Mouse (Mus musculus): Measurements from ENCODE around the gene Dbh.

Gene Dbh

GRCm38 (mm10) chr2:27218569-27218968, 53.5 kb downstream of the Dbh start:
- DNase-seq (ENCODE audit: low read depth): no peak

GRCm38 (mm10) chr2:27223012-27223421, 58.0 kb downstream of the Dbh start:
- no peak for DNase-seq (ENCODE audit: low read depth)

DNA sequence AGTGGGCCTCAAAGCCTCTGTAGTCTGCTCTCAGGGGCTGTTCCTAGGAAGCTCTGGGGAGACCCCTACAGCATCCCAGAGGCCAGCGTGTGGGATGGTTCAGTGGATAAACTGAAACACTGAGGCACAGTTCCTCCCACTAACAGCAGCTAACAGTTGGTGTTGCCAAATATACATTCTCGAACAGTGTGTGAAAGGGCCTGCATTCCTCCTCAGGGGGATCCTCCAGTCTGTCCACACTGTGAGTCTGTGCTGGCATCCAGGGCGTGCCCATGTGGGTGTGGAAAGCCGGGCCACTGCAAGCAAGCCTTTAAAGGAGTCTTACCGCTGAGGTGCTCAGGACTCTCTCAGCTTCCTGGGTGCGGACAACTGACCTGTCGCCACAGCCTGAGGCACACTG, 61.5 kb downstream of the Dbh start:
- no peak for DNase-seq (ENCODE audit: low read depth)

DNA sequence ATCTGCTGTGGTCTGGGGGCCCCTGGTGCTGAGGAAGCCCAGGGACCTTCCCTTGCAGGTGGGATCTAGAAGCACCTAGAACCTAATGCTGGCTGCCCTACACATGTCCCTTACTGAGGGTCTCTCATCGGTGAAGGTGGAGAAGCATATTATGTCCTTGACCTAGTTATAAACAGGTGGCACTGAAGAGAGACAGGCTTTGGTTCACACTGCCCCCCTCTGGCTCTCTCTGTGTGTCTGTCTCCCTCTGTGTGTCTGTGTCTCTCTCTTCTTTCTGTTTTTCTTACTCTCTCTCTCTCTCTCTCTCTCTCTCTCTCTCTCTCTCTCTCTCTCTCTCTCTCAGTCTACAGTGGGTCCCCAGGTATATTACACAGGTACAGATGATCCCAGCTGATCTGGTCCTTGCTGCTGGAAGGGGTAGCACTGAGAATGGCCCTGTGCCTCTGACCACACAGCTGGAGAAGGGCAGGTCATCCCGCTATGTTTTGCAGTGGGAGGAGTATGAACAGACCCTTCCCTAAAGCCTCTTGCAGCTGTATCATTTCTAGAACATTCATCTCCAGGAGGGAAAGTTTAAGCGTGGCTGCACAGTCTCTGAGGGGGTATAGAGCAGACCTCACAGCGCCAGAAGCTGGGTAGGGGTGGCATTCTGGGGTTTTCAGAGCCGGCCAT, 63.9 kb downstream of the Dbh start:
- DNase-seq (ENCODE audit: low read depth): no peak

DNA sequence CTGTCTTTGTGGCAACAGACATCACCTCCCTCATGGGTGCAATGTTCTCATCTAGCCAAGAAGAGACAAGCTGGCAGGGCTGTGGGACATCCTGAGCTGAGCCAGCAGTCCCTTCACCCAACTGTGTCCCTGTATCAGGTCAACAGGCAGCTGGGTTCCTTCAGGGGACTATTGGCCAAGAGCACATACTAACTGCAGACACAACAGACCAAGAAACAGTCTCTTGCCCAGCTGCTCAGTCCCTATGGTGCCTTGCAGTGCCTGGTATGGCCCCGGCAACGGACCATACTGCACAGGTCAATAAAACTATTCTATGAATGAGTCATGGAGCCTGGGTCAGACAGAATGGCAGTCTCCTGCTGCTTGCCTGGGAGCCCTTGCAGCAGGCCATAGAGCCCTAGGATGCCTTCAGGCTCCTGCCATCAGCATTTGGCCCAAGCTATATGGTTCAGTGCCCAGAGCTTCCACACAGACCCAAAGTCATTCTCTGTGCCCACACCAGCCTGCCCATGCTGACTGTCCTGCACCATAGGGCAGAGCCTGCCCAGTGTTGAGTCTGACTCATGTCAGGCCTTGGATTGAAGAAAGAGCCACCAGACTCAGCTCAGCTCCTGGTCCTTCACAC, 64.6 kb downstream of the Dbh start:
- no peak for DNase-seq (ENCODE audit: low read depth)

DNA sequence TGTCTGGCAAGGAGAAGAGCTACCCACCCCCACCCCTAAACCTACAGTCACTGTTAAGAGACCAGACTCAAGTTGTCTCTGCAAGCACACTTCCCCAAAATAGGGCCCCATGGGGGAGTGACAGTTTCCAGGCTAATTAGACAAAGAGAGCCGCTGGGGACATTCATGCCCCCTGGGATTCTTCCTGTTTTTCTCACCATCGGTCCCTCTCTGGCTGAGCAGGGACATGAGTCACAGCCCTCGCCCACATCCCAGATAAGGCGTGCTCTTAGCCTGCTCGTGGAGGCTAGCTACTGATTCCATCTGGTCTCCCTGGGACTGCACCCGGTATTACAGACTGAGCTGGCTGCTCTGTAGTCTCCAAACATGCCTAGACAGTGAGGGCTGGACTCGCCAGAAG, 67.3 kb downstream of the Dbh start:
- peak; percentile 72 for DNase-seq (ENCODE audit: low read depth)

Measured in 416B (cell line).